Mouse (Mus musculus) liver, embryonic 14.5 days (tissue): ENCODE measurements around the gene Fyn.

Experiments
- CTCF ChIP-seq: IDR thresholded peaks from 2 replicates; pipeline ENCODE4 v1.5.1; 2016; ENCODE audit warnings: antibody characterized with exemption, low read depth, control low read depth
- EP300 ChIP-seq: IDR thresholded peaks from 2 replicates; pipeline ENCODE4 v1.6.1; 2016; ENCODE audit warnings: antibody characterized with exemption, low read depth

- no peak for TF ChIP-seq CTCF
- no peak for TF ChIP-seq EP300
Measured at GRCm38 (mm10) chr10:39388144-39388543, 19.5 kb downstream of the Fyn start.
